ENCODE assay signal across 7 mouse cellular contexts in genomic region chr7:16906281-16906680, GRCm38 (mm10). TPM values are rescaled to one million over a fixed set of nuclear protein-coding genes. Genes with fewer than 3 reads are reported as not detected.
DNase-seq lines count a peak whose midpoint lies in the region; TF ChIP-seq lines count a peak whose summit lies in the region.

Gene Ptgir, plus strand, starts transcription at chr7:16906490.

- H3K79me2 ChIP-seq in liver, adult 2 months (ENCODE audit: control insufficient read depth, insufficient read depth, low read length): no peaks in the 10 kb centered on the region

- DNase-seq in CD4-positive helper T cell, adult 2 months (ENCODE audit: low read depth, low spot score): peak; percentile 76
- no peak for DNase-seq in ES-E14 (ENCODE audit: low read depth, low spot score)
- DNase-seq in heart, embryonic 10.5 days (ENCODE audit: low spot score): no peak
- no peak for DNase-seq in liver, adult 2 months (ENCODE audit: extremely low read depth, low read depth, low spot score)
- no peak for DNase-seq in embryo, embryonic 9.5 days (ENCODE audit: extremely low spot score)
- DNase-seq in left cerebral cortex, adult 9 months (ENCODE audit: low spot score in 2 of 2): no peak
- DNase-seq in adrenal gland, postnatal 25 days: no peak

- peaks cover 0 to 23% of the 10 kb centered on the region in 2 experiments; a peak in 1 of 4 replicates for H3K4me1 ChIP-seq in ES-E14 (ENCODE audit: control insufficient read depth in 2 of 2, insufficient read depth in 2 of 2, low read length in 2 of 2, poor library complexity in 1 of 2)
- H3K4me1 ChIP-seq in heart, embryonic 10.5 days: peaks cover 65% of the 10 kb centered on the region
- no peaks in the 10 kb centered on the region for H3K4me1 ChIP-seq in liver, adult 2 months (ENCODE audit: control insufficient read depth, insufficient read depth, low read length)

- H3K27me3 ChIP-seq in heart, embryonic 10.5 days (ENCODE audit: insufficient read depth, poor library complexity, severe bottlenecking): peaks cover 81% of the 10 kb centered on the region
- H3K27me3 ChIP-seq in liver, adult 2 months (ENCODE audit: control insufficient read depth, insufficient read depth, low read length): no peaks in the 10 kb centered on the region

- H3K9ac ChIP-seq in ES-E14 (ENCODE audit: insufficient read depth, low read depth, low read length, poor library complexity, severe bottlenecking): peak within 1 kb of the TSS; percentile 39; the same call in 1 of the 2 replicates
- no peak within 1 kb of the TSS for H3K9ac ChIP-seq in liver, adult 2 months (ENCODE audit: low read depth, low read length)

- H3K36me3 ChIP-seq in ES-E14 (ENCODE audit: control insufficient read depth, insufficient read depth, low read length, poor library complexity, severe bottlenecking): no peaks in the 10 kb centered on the region
- no peaks in the 10 kb centered on the region for H3K36me3 ChIP-seq in heart, embryonic 10.5 days
- no peaks in the 10 kb centered on the region for H3K36me3 ChIP-seq in liver, adult 2 months (ENCODE audit: control insufficient read depth, insufficient read depth, low read length)

- no peak for TF ChIP-seq POLR2A in liver, adult 2 months (IDR thresholded peaks at IDR 0.05; ENCODE audit: extremely low read depth, insufficient read depth, low read length)

- H3K9me3 ChIP-seq in ES-E14 (ENCODE audit: control insufficient read depth, insufficient read depth, low read depth, low read length): no peaks in the 10 kb centered on the region
- H3K9me3 ChIP-seq in heart, embryonic 10.5 days: no peaks in the 10 kb centered on the region

- H3K27ac ChIP-seq in ES-E14 (ENCODE audit: insufficient read depth, low read depth, low read length, poor library complexity, severe bottlenecking): no peak within 1 kb of the TSS
- H3K27ac ChIP-seq in heart, embryonic 10.5 days: 0 out of 2 replicates have a peak within 1 kb of the TSS, but pooled peaks have one; percentile 17
- 0 out of 2 replicates have a peak within 1 kb of the TSS, but pooled peaks have one; percentile 18 for H3K27ac ChIP-seq in liver, adult 2 months (replicated peaks; ENCODE audit: insufficient read depth, low read depth, low read length)

- H3K4me3 ChIP-seq in ES-E14 (ENCODE audit: insufficient read depth in 1 of 2, low read depth in 1 of 2, low read length in 2 of 2, poor library complexity in 1 of 2, severe bottlenecking in 1 of 2): peak within 1 kb of the TSS; percentile 36 to 56; a peak in 2 of 4 replicates
- H3K4me3 ChIP-seq in heart, embryonic 10.5 days: no peak within 1 kb of the TSS
- peak within 1 kb of the TSS; percentile 2; the same call in 1 of the 2 replicates for H3K4me3 ChIP-seq in liver, adult 2 months (ENCODE audit: insufficient read depth, low read depth, low read length)

- in situ Hi-C loops in ES-E14 (cut with MboI; ENCODE audit: low sequenced_read_pairs in 2 of 2, unreplicated experiment in 2 of 2): loop anchor here in 1 of 2 experiments (25.0 kb wide), 1 partner anchor 94 kb away; the partner anchor contains the start of genes Fkrp and Strn4

- WGBS in heart, embryonic 10.5 days: 13% methylated on average over 6 of the region's 6 CpGs
- WGBS in liver, adult 2 months: 55% methylated on average over 6 of the region's 6 CpGs

- no peak for TF ChIP-seq CTCF in liver, adult 2 months (IDR thresholded peaks at IDR 0.05; ENCODE audit: low read depth, low read length)

TF ChIP-seq in ES-E14, 5 proteins besides CTCF, POLR2A, EP300 and RAD21:
- TF ChIP-seq CHD2 (IDR thresholded peaks at IDR 0.05; ENCODE audit: low read depth, low read length) (no peak), HCFC1 (IDR thresholded peaks at IDR 0.05; ENCODE audit: borderline replicate concordance, insufficient read depth, low read length) (no peak), ZNF384 (IDR thresholded peaks at IDR 0.05; ENCODE audit: low read depth, low read length) (no peak), ZC3H11A (IDR thresholded peaks at IDR 0.05; ENCODE audit: borderline replicate concordance, low read depth, low read length) (no peak), MAFK (IDR thresholded peaks at IDR 0.05; ENCODE audit: insufficient read depth, low read depth, low read length) (no peak)

RNA-seq across cellular contexts. Expression of gene Ptgir, which starts in this region (rescaled TPM):
- total RNA-seq in ES-E14 (2012; rRNA removed): 0.09 and 0.26 TPM in 2 replicates
- 0.15 and 0.51 TPM in 2 replicates for polyA plus RNA-seq in heart, embryonic 10.5 days (2016; fragmentation: Nextera tagmentation; extraction: Ambion mirVana)
- 0.07 and 0.09 TPM in 2 replicates for total RNA-seq in liver, adult 2 months (2014; rRNA removed)
- 0.09 and 0.33 TPM in 2 replicates for polyA plus RNA-seq in liver, adult 2 months (2012; rRNA removed)
- total RNA-seq in adrenal gland, postnatal 25 days (2021): 1.5 and 1.6 TPM in 2 replicates
